ENCODE assay signal across 18 mouse cellular contexts in the genomic region with DNA sequence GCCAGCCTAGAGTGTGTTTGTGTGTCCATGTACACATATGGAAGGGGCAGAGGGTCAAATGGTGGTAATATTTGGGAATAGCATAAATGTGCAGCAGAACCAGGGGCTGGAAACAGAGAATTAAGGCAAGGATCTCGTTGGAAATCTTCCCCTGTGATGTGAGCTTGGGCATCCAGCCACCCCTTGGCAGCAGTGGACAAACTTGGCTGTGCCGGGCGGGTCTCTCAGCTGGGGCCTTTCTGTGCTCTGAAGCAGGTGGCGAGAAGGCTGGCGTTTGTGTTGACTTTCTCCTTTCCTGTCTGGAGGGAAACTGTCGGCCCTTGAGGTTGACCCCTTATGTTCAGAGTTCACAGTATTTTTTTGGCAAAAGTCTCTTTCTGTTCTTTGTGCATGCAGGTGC.
DNase-seq lines count a peak whose midpoint lies in the region; ATAC-seq and TF ChIP-seq lines count a peak whose summit lies in the region.
"Had no signal": no experiment of that assay in that cellular context is flagged by ENCODE, and none has a peak within 500 bp of the region (broad histone marks: within the 10 kb centered on the region; RNA-seq: fewer than 3 reads in every experiment).

No protein-coding gene starts in this region.

- H3K9ac ChIP-seq in hindbrain, embryonic 14.5 days = no peak overlapping the region
- H3K9ac ChIP-seq in hindbrain, embryonic 13.5 days = no peak overlapping the region
- H3K9ac ChIP-seq in midbrain, postnatal 0 days (replicated peaks; ENCODE audit: low read length, poor library complexity, severe bottlenecking) = no peak overlapping the region
- H3K9ac ChIP-seq in midbrain, embryonic 15.5 days = no peak overlapping the region
- H3K9ac ChIP-seq: embryonic facial prominence, embryonic 12.5 days; limb, embryonic 13.5 days; liver, embryonic 15.5 days; neural tube, embryonic 15.5 days had no signal

- no peak for ATAC-seq in cerebellum, adult (ENCODE audit: insufficient number of reproducible peaks, low FRiP score, low TSS enrichment)
- ATAC-seq in hindbrain, embryonic 14.5 days (ENCODE audit: low FRiP score) = no peak
- ATAC-seq in hindbrain, embryonic 13.5 days (ENCODE audit: low FRiP score) = no peak
- ATAC-seq in midbrain, postnatal 0 days (ENCODE audit: low FRiP score) = no peak
- ATAC-seq in midbrain, embryonic 15.5 days (replicated peaks) = no peak
- ATAC-seq: inflammation-experienced regulatory T-cells, adult 6 months had no signal

- no peak overlapping the region for H3K4me2 ChIP-seq in hindbrain, embryonic 14.5 days (replicated peaks)
- no peak overlapping the region for H3K4me2 ChIP-seq in hindbrain, embryonic 13.5 days
- no peak overlapping the region for H3K4me2 ChIP-seq in midbrain, postnatal 0 days (ENCODE audit: low read depth, low read length, poor library complexity, severe bottlenecking)
- no peak overlapping the region for H3K4me2 ChIP-seq in midbrain, embryonic 15.5 days
- H3K4me2 ChIP-seq: embryonic facial prominence, embryonic 12.5 days; limb, embryonic 13.5 days; liver, embryonic 15.5 days; neural tube, embryonic 15.5 days had no signal

- TF ChIP-seq CTCF in midbrain, postnatal 0 days (IDR thresholded peaks at IDR 0.05) = no peak

- no peaks in the 10 kb centered on the region for H3K36me3 ChIP-seq in hindbrain, embryonic 14.5 days (replicated peaks; ENCODE audit: control insufficient read depth, insufficient read depth)
- H3K36me3 ChIP-seq in hindbrain, embryonic 13.5 days = no peaks in the 10 kb centered on the region
- H3K36me3 ChIP-seq in midbrain, postnatal 0 days (ENCODE audit: insufficient read depth, low read length) = no peaks in the 10 kb centered on the region
- H3K36me3 ChIP-seq in midbrain, embryonic 15.5 days (replicated peaks) = no peaks in the 10 kb centered on the region
- H3K36me3 ChIP-seq: embryonic facial prominence, embryonic 12.5 days; limb, embryonic 13.5 days; liver, embryonic 15.5 days; neural tube, embryonic 15.5 days had no signal

- no peaks in the 10 kb centered on the region for H3K4me1 ChIP-seq in hindbrain, embryonic 14.5 days (replicated peaks; ENCODE audit: control insufficient read depth, insufficient read depth, low read length)
- H3K4me1 ChIP-seq in hindbrain, embryonic 13.5 days (replicated peaks) = no peaks in the 10 kb centered on the region
- no peaks in the 10 kb centered on the region for H3K4me1 ChIP-seq in midbrain, postnatal 0 days (ENCODE audit: insufficient read depth, low read length)
- no peaks in the 10 kb centered on the region for H3K4me1 ChIP-seq in midbrain, embryonic 15.5 days
- H3K4me1 ChIP-seq: embryonic facial prominence, embryonic 12.5 days; limb, embryonic 13.5 days; liver, embryonic 15.5 days had no signal

- H3K9me3 ChIP-seq in hindbrain, embryonic 14.5 days (ENCODE audit: control insufficient read depth, low read length) = 0 out of 2 replicates have a peak, but pooled peaks cover under 1% of the 10 kb centered on the region
- H3K9me3 ChIP-seq in hindbrain, embryonic 13.5 days = no peaks in the 10 kb centered on the region
- H3K9me3 ChIP-seq in midbrain, postnatal 0 days (ENCODE audit: low read length) = no peaks in the 10 kb centered on the region
- no peaks in the 10 kb centered on the region for H3K9me3 ChIP-seq in midbrain, embryonic 15.5 days
- H3K9me3 ChIP-seq: embryonic facial prominence, embryonic 12.5 days; neural tube, embryonic 15.5 days had no signal

- H3K4me3 ChIP-seq in hindbrain, embryonic 14.5 days (replicated peaks; ENCODE audit: low read length) = no peak overlapping the region
- H3K4me3 ChIP-seq in hindbrain, embryonic 13.5 days = no peak overlapping the region
- H3K4me3 ChIP-seq in midbrain, postnatal 0 days (ENCODE audit: low read depth, low read length) = no peak overlapping the region
- H3K4me3 ChIP-seq in midbrain, embryonic 15.5 days = no peak overlapping the region
- H3K4me3 ChIP-seq: embryonic facial prominence, embryonic 12.5 days; limb, embryonic 13.5 days; liver, embryonic 15.5 days; neural tube, embryonic 15.5 days had no signal

- H3K27me3 ChIP-seq in hindbrain, embryonic 14.5 days (ENCODE audit: control insufficient read depth, insufficient read depth, low read length) = no peaks in the 10 kb centered on the region
- H3K27me3 ChIP-seq in hindbrain, embryonic 13.5 days = no peaks in the 10 kb centered on the region
- H3K27me3 ChIP-seq in midbrain, postnatal 0 days (ENCODE audit: insufficient read depth, low read length) = no peaks in the 10 kb centered on the region
- H3K27me3 ChIP-seq in midbrain, embryonic 15.5 days (replicated peaks) = no peaks in the 10 kb centered on the region
- H3K27me3 ChIP-seq: embryonic facial prominence, embryonic 12.5 days; limb, embryonic 13.5 days; liver, embryonic 15.5 days; neural tube, embryonic 15.5 days had no signal

- WGBS in hindbrain, embryonic 14.5 days = 62% methylated on average over 6 of the region's 6 CpGs
- 75% methylated on average over 6 of the region's 6 CpGs for WGBS in hindbrain, embryonic 13.5 days
- 73% methylated on average over 6 of the region's 6 CpGs for WGBS in midbrain, postnatal 0 days
- 67% methylated on average over 6 of the region's 6 CpGs for WGBS in midbrain, embryonic 15.5 days

- H3K27ac ChIP-seq in hindbrain, embryonic 14.5 days = no peak overlapping the region
- H3K27ac ChIP-seq in hindbrain, embryonic 13.5 days = no peak overlapping the region
- no peak overlapping the region for H3K27ac ChIP-seq in midbrain, postnatal 0 days (ENCODE audit: low read depth, low read length)
- no peak overlapping the region for H3K27ac ChIP-seq in midbrain, embryonic 15.5 days
- H3K27ac ChIP-seq: embryonic facial prominence, embryonic 12.5 days; limb, embryonic 13.5 days; liver, embryonic 15.5 days; neural tube, embryonic 15.5 days had no signal

- DNase-seq in cerebellum, adult 11-12 months = peak; percentile 2
- DNase-seq in hindbrain, embryonic 14.5 days (ENCODE audit: low spot score) = peak; percentile 32
- peak; percentile 73 for DNase-seq in midbrain, postnatal 0 days (ENCODE audit: low spot score)
- peak; percentile 38 to 46 for DNase-seq in layer of hippocampus, postnatal 36 days
- no peak for DNase-seq in lung, postnatal 25 days (ENCODE audit: low spot score)
- DNase-seq: adrenal gland, postnatal 25 days; gastrocnemius, postnatal 10 days; kidney, adult 9 months; lung, postnatal 10 days; thymus, postnatal 25 days had no signal
